ENCODE assay signal across 8 mouse cellular contexts in genomic region chr4:154871757-154872251, GRCm38 (mm10). TPM values are rescaled to one million over a fixed set of nuclear protein-coding genes. Genes with fewer than 3 reads are reported as not detected.
A peak's percentile ranks its signal among the peaks of the same experiment; 100 is the strongest.
DNase-seq lines count a peak whose midpoint lies in the region; ATAC-seq lines count a peak whose summit lies in the region.

No protein-coding gene starts in this region.

- peak; percentile 66 for DNase-seq in embryonic facial prominence, embryonic 11.5 days (ENCODE audit: low spot score)
- peak; percentile 59 for DNase-seq in retina, embryonic 14.5 days (ENCODE audit: low spot score)
- DNase-seq in layer of hippocampus, postnatal 10 days (ENCODE audit: low spot score in 2 of 2), result no peak
- DNase-seq in adrenal gland, adult 2 months, result no peak
- no peak for DNase-seq in urinary bladder, postnatal 10 days (ENCODE audit: low spot score)

- H3K4me3 ChIP-seq in liver, embryonic 16.5 days (ENCODE audit: low read depth, low read length), result no peak overlapping the region
- no peak overlapping the region for H3K4me3 ChIP-seq in liver, embryonic 12.5 days
- H3K4me3 ChIP-seq in embryonic facial prominence, embryonic 11.5 days (ENCODE audit: low read depth, low read length), result no peak overlapping the region
- no peak overlapping the region for H3K4me3 ChIP-seq in intestine, embryonic 16.5 days (ENCODE audit: low read length)

- H3K4me2 ChIP-seq in liver, embryonic 16.5 days (ENCODE audit: low read depth, low read length), result no peak overlapping the region
- no peak overlapping the region for H3K4me2 ChIP-seq in liver, embryonic 12.5 days
- H3K4me2 ChIP-seq in embryonic facial prominence, embryonic 11.5 days (ENCODE audit: low read depth, low read length), result peak overlapping the region; percentile 30
- no peak overlapping the region for H3K4me2 ChIP-seq in intestine, embryonic 16.5 days (ENCODE audit: low read depth, low read length)

- ATAC-seq in liver, embryonic 16.5 days (ENCODE audit: low read depth), result peak; percentile 21; the same call in 1 of the 2 replicates
- ATAC-seq in liver, embryonic 12.5 days, result no peak
- peak; percentile 56; the same call in 1 of the 2 replicates for ATAC-seq in embryonic facial prominence, embryonic 11.5 days (replicated peaks; ENCODE audit: insufficient number of reproducible peaks, low FRiP score, low TSS enrichment, low read depth)
- ATAC-seq in intestine, embryonic 16.5 days, result no peak

- H3K36me3 ChIP-seq in liver, embryonic 16.5 days (ENCODE audit: control insufficient read depth, insufficient read depth), result no peaks in the 10 kb centered on the region
- no peaks in the 10 kb centered on the region for H3K36me3 ChIP-seq in liver, embryonic 12.5 days
- H3K36me3 ChIP-seq in embryonic facial prominence, embryonic 11.5 days (replicated peaks; ENCODE audit: control insufficient read depth, insufficient read depth, low read depth, low read length), result no peaks in the 10 kb centered on the region
- H3K36me3 ChIP-seq in intestine, embryonic 16.5 days (ENCODE audit: control insufficient read depth, insufficient read depth, low read length), result no peaks in the 10 kb centered on the region

- 9% methylated on average over 13 of the region's 13 CpGs for WGBS in liver, embryonic 16.5 days (ENCODE audit: insufficient replicate concordance)
- WGBS in liver, embryonic 12.5 days (ENCODE audit: insufficient replicate concordance), result 16% methylated on average over 13 of the region's 13 CpGs
- WGBS in embryonic facial prominence, embryonic 11.5 days, result 2% methylated on average over 13 of the region's 13 CpGs
- 2% methylated on average over 13 of the region's 13 CpGs for WGBS in intestine, embryonic 16.5 days

- no peaks in the 10 kb centered on the region for H3K4me1 ChIP-seq in liver, embryonic 16.5 days (ENCODE audit: control insufficient read depth, low read depth, low read length)
- no peaks in the 10 kb centered on the region for H3K4me1 ChIP-seq in liver, embryonic 12.5 days
- H3K4me1 ChIP-seq in embryonic facial prominence, embryonic 11.5 days (ENCODE audit: control insufficient read depth, insufficient read depth, low read length), result no peaks in the 10 kb centered on the region
- no peaks in the 10 kb centered on the region for H3K4me1 ChIP-seq in intestine, embryonic 16.5 days (ENCODE audit: control insufficient read depth, insufficient read depth, low read length)

- H3K9ac ChIP-seq in liver, embryonic 16.5 days (ENCODE audit: low read depth, low read length), result no peak overlapping the region
- H3K9ac ChIP-seq in liver, embryonic 12.5 days, result no peak overlapping the region; the same call in 1 of the 2 replicates
- peak overlapping the region; percentile 45; the same call in 1 of the 2 replicates for H3K9ac ChIP-seq in embryonic facial prominence, embryonic 11.5 days (replicated peaks; ENCODE audit: low read length)
- peak overlapping the region; percentile 46; the same call in 1 of the 2 replicates for H3K9ac ChIP-seq in intestine, embryonic 16.5 days (ENCODE audit: low read depth, low read length)

- no peaks in the 10 kb centered on the region for H3K9me3 ChIP-seq in liver, embryonic 16.5 days (replicated peaks; ENCODE audit: control insufficient read depth, low read length)
- H3K9me3 ChIP-seq in liver, embryonic 12.5 days (replicated peaks), result no peaks in the 10 kb centered on the region
- H3K9me3 ChIP-seq in embryonic facial prominence, embryonic 11.5 days (replicated peaks; ENCODE audit: control insufficient read depth, low read length), result no peaks in the 10 kb centered on the region
- no peaks in the 10 kb centered on the region for H3K9me3 ChIP-seq in intestine, embryonic 16.5 days (ENCODE audit: control insufficient read depth, low read length)

- H3K27ac ChIP-seq in liver, embryonic 16.5 days (ENCODE audit: low read length), result no peak overlapping the region
- H3K27ac ChIP-seq in liver, embryonic 12.5 days, result no peak overlapping the region
- no peak overlapping the region for H3K27ac ChIP-seq in embryonic facial prominence, embryonic 11.5 days (replicated peaks; ENCODE audit: low read depth, low read length)
- H3K27ac ChIP-seq in intestine, embryonic 16.5 days (ENCODE audit: low read length), result no peak overlapping the region

- peaks cover 15% of the 10 kb centered on the region for H3K27me3 ChIP-seq in liver, embryonic 16.5 days (ENCODE audit: control insufficient read depth, insufficient read depth, low read depth, low read length)
- H3K27me3 ChIP-seq in liver, embryonic 12.5 days (replicated peaks), result peaks cover 71% of the 10 kb centered on the region
- H3K27me3 ChIP-seq in embryonic facial prominence, embryonic 11.5 days (ENCODE audit: control insufficient read depth, insufficient read depth, low read length), result no peaks in the 10 kb centered on the region
- H3K27me3 ChIP-seq in intestine, embryonic 16.5 days (replicated peaks; ENCODE audit: control insufficient read depth, insufficient read depth, low read length), result peaks cover 5% of the 10 kb centered on the region; the same call in 1 of the 2 replicates

RNA-seq across cellular contexts. Expression of gene Mmel1, which starts 2.4 kb away (rescaled TPM):
- polyA plus RNA-seq in liver, embryonic 16.5 days (2015; fragmentation: Nextera tagmentation; extraction: Ambion mirVana), result 2.4 and 2.7 TPM in 2 replicates
- polyA plus RNA-seq in liver, embryonic 12.5 days (2016; fragmentation: Nextera tagmentation; extraction: Ambion mirVana), result 1.7 and 2.5 TPM in 2 replicates
- polyA plus RNA-seq in embryonic facial prominence, embryonic 11.5 days (2014; fragmentation: Nextera tagmentation; extraction: Ambion mirVana), result 0.28 and 0.54 TPM in 2 replicates
- polyA plus RNA-seq in intestine, embryonic 16.5 days (2015; fragmentation: Nextera tagmentation; extraction: Ambion mirVana), result 0.10 and 0.39 TPM in 2 replicates
- under 1 TPM; 0.22 to 0.23 TPM for total RNA-seq in layer of hippocampus, postnatal 10 days (2021)
- 1 to 10 TPM in 1 of 2 experiments, under 1 TPM in 1; 0.66 to 4.9 TPM for total RNA-seq in adrenal gland, adult 2 months (2021)
- 2.4 and 6.3 TPM in 2 replicates for polyA plus RNA-seq in adrenal gland, adult 2 months (2012; rRNA removed)

RNA-seq across cellular contexts. Expression of gene Fam213b, which starts 27.1 kb away (rescaled TPM):
- 7.4 and 8.5 TPM in 2 replicates for polyA plus RNA-seq in liver, embryonic 16.5 days (2015; fragmentation: Nextera tagmentation; extraction: Ambion mirVana)
- polyA plus RNA-seq in liver, embryonic 12.5 days (2016; fragmentation: Nextera tagmentation; extraction: Ambion mirVana), result 10.2 and 11.3 TPM in 2 replicates
- polyA plus RNA-seq in embryonic facial prominence, embryonic 11.5 days (2014; fragmentation: Nextera tagmentation; extraction: Ambion mirVana), result 45.7 and 46.9 TPM in 2 replicates
- polyA plus RNA-seq in intestine, embryonic 16.5 days (2015; fragmentation: Nextera tagmentation; extraction: Ambion mirVana), result 39.7 and 42.8 TPM in 2 replicates
- total RNA-seq in layer of hippocampus, postnatal 10 days (2021), result 10 to 100 TPM; 36.2 to 39.0 TPM
- total RNA-seq in adrenal gland, adult 2 months (2021), result 10 to 100 TPM; 41.1 to 56.2 TPM
- 61.1 and 87.9 TPM in 2 replicates for polyA plus RNA-seq in adrenal gland, adult 2 months (2012; rRNA removed)

RNA-seq across cellular contexts. Expression of gene Ttc34, which starts 34.5 kb away (rescaled TPM):
- not detected in 2 replicates for polyA plus RNA-seq in liver, embryonic 16.5 days (2015; fragmentation: Nextera tagmentation; extraction: Ambion mirVana)
- not detected in 2 replicates for polyA plus RNA-seq in liver, embryonic 12.5 days (2016; fragmentation: Nextera tagmentation; extraction: Ambion mirVana)
- polyA plus RNA-seq in embryonic facial prominence, embryonic 11.5 days (2014; fragmentation: Nextera tagmentation; extraction: Ambion mirVana), result 0.32 and 0.58 TPM in 2 replicates
- 0.06 and 0.12 TPM in 2 replicates for polyA plus RNA-seq in intestine, embryonic 16.5 days (2015; fragmentation: Nextera tagmentation; extraction: Ambion mirVana)
- 1 to 10 TPM; 3.7 to 4.9 TPM for total RNA-seq in layer of hippocampus, postnatal 10 days (2021)
- under 1 TPM in 1 of 2 experiments, not detected in 1; 0.21 TPM for total RNA-seq in adrenal gland, adult 2 months (2021)
- 0.29 and 0.48 TPM in 2 replicates for polyA plus RNA-seq in adrenal gland, adult 2 months (2012; rRNA removed)

RNA-seq across cellular contexts. Expression of gene Tnfrsf14, which starts 56.6 kb away (rescaled TPM):
- 54.3 and 59.8 TPM in 2 replicates for polyA plus RNA-seq in liver, embryonic 16.5 days (2015; fragmentation: Nextera tagmentation; extraction: Ambion mirVana)
- polyA plus RNA-seq in liver, embryonic 12.5 days (2016; fragmentation: Nextera tagmentation; extraction: Ambion mirVana), result 62.9 and 65.0 TPM in 2 replicates
- 0.35 and 0.71 TPM in 2 replicates for polyA plus RNA-seq in embryonic facial prominence, embryonic 11.5 days (2014; fragmentation: Nextera tagmentation; extraction: Ambion mirVana)
- 2.3 and 3.5 TPM in 2 replicates for polyA plus RNA-seq in intestine, embryonic 16.5 days (2015; fragmentation: Nextera tagmentation; extraction: Ambion mirVana)
- 1 to 10 TPM; 1.0 to 1.7 TPM for total RNA-seq in layer of hippocampus, postnatal 10 days (2021)
- 1 to 10 TPM; 6.1 to 8.4 TPM for total RNA-seq in adrenal gland, adult 2 months (2021)
- polyA plus RNA-seq in adrenal gland, adult 2 months (2012; rRNA removed), result 14.9 and 27.2 TPM in 2 replicates

Comparison
In these comparisons a context has a peak if more than half of its experiments do, and no peak if none do; other contexts are left out.
1. ATAC-seq: peak in liver, embryonic 16.5 days (single experiment) and embryonic facial prominence, embryonic 11.5 days (single experiment); none in liver, embryonic 12.5 days (single experiment) and intestine, embryonic 16.5 days (single experiment).
2. H3K9ac ChIP-seq: peak in embryonic facial prominence, embryonic 11.5 days (single experiment) and intestine, embryonic 16.5 days (single experiment); none in liver, embryonic 16.5 days (single experiment) and liver, embryonic 12.5 days (single experiment).
3. DNase-seq: peak in embryonic facial prominence, embryonic 11.5 days (single experiment) and retina, embryonic 14.5 days (single experiment); none in layer of hippocampus, postnatal 10 days (0 of 2), adrenal gland, adult 2 months (single experiment) and urinary bladder, postnatal 10 days (single experiment).